Mouse (Mus musculus) adipocyte (in vitro differentiated cells): ENCODE results near the gene Dock2.
A peak's percentile ranks its signal among the peaks of the same experiment; 100 is the strongest.

ENCODE experiments used
- DNase-seq: peaks from one replicate; pipeline ENCODE4 v3.0.0-alpha.2; 2016; ENCODE audit warnings: low spot score

Gene Dock2

GRCm38 (mm10) chr11:34769946-34770345 lies 13.7 kb downstream of the Dock2 start:
- DNase-seq, result no peak

- DNase-seq, result no peak
Measured at GRCm38 (mm10) chr11:34769396-34769795, 14.3 kb downstream of the Dock2 start.

GRCm38 (mm10) chr11:34763739-34764361 lies 19.8 kb downstream of the Dock2 start:
- DNase-seq, result no peak

GRCm38 (mm10) chr11:34762570-34763127 lies 21.0 kb downstream of the Dock2 start:
- no peak for DNase-seq

- no peak for DNase-seq
Measured at GRCm38 (mm10) chr11:34762125-34762524, 21.6 kb downstream of the Dock2 start.

GRCm38 (mm10) chr11:34759582-34759981 lies 24.1 kb downstream of the Dock2 start:
- no peak for DNase-seq

- no peak for DNase-seq
Measured at GRCm38 (mm10) chr11:34741081-34741480, 42.6 kb downstream of the Dock2 start.

GRCm38 (mm10) chr11:34739816-34740215 lies 43.9 kb downstream of the Dock2 start:
- no peak for DNase-seq

- DNase-seq, result no peak
Measured at GRCm38 (mm10) chr11:34738945-34739344, 44.7 kb downstream of the Dock2 start.

GRCm38 (mm10) chr11:34737193-34737592 lies 46.5 kb downstream of the Dock2 start:
- no peak for DNase-seq

- no peak for DNase-seq
Measured at GRCm38 (mm10) chr11:34734033-34734432, 49.7 kb downstream of the Dock2 start.

GRCm38 (mm10) chr11:34727467-34727866 lies 56.2 kb downstream of the Dock2 start:
- DNase-seq, result no peak

GRCm38 (mm10) chr11:34726699-34727347 lies 56.9 kb downstream of the Dock2 start:
- DNase-seq, result no peak

GRCm38 (mm10) chr11:34713360-34713759 lies 70.3 kb downstream of the Dock2 start:
- no peak for DNase-seq

- no peak for DNase-seq
Measured at GRCm38 (mm10) chr11:34708278-34708677, 75.4 kb downstream of the Dock2 start.

GRCm38 (mm10) chr11:34707360-34707759 lies 76.3 kb downstream of the Dock2 start:
- DNase-seq, result no peak

- no peak for DNase-seq
Measured at GRCm38 (mm10) chr11:34705108-34705446, 78.6 kb downstream of the Dock2 start.

- DNase-seq, result no peak
Measured at GRCm38 (mm10) chr11:34704384-34705107, 79.1 kb downstream of the Dock2 start.

GRCm38 (mm10) chr11:34703851-34704250 lies 79.8 kb downstream of the Dock2 start:
- no peak for DNase-seq

GRCm38 (mm10) chr11:34681790-34682189 lies 101.9 kb downstream of the Dock2 start:
- peak; percentile 63 for DNase-seq

GRCm38 (mm10) chr11:34544631-34545030 lies 239.1 kb downstream of the Dock2 start:
- DNase-seq, result peak; percentile 3

GRCm38 (mm10) chr11:34532131-34532530 lies 251.6 kb downstream of the Dock2 start:
- DNase-seq, result no peak

- no peak for DNase-seq
Measured at GRCm38 (mm10) chr11:34530971-34531370, 252.7 kb downstream of the Dock2 start.
